Mouse (Mus musculus): ENCODE results near the gene H2afy2.

The H2afy2 gene

DNA sequence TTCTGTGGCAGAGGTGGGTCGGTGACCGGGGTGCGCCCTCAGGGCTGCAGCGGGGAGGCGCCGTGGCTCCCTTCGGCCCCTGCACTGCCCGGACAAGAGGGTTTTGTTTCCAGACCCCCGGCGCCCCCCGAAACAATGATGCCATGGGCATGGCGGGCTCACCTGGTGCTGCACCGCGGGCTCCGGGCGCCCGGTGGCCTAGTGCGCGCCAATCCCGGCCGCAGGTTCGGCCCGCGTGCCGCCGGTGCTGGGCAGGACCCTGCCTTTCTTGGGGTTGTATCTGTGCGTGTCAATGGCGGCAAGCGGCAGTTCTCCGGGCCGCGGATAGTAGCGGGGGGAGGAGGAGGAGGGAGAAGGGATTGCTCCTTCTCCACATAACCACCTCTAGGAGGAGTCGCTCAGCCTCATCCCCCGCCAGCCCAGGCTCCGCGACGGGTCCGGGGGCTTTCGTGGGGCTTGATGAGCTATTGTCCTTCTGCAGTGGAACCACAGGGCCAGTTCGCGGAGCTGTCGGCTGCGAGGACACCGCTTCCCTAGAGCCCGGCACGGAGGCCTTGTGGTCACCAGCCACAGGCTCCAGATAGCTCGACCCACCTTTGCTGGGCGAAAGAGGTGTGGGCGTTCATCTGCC is at the start of gene H2afy2:
Gene H2afy2, minus strand, starts transcription at position 527 of the 631 bp plus-strand sequence.
- DNase-seq: peak; percentile 79 to 87

- DNase-seq: peak; percentile 21 to 50
Observed at GRCm38 (mm10) chr10:61832713-61833112, 48.8 kb upstream of the H2afy2 start.

DNA sequence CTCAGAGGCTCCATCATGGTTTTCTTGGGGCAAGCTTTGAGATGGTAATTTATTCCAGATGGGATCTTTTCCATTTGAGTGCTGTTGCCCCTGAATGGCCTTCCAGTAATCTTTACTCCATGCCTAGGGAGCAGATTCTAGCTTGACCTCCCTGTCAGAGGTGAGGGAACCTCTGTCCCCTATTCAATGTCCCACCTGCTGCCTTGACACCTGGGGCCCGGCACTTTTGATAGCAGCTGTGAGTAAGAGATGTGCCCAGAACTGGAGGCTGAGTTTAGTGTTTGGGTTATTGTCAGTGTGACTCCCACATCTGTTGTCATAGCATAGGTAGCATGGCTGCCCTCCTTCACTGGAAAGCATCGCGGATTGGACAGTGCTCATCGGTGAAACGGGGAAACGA is 47.8 kb upstream of the H2afy2 start:
- DNase-seq: no peak

- DNase-seq: no peak
Observed at GRCm38 (mm10) chr10:61831251-61831650, 47.3 kb upstream of the H2afy2 start.

- no peak for DNase-seq
Observed at GRCm38 (mm10) chr10:61830817-61831216, 46.9 kb upstream of the H2afy2 start.

- DNase-seq: no peak
Observed at GRCm38 (mm10) chr10:61829046-61829445, 45.1 kb upstream of the H2afy2 start.

DNA sequence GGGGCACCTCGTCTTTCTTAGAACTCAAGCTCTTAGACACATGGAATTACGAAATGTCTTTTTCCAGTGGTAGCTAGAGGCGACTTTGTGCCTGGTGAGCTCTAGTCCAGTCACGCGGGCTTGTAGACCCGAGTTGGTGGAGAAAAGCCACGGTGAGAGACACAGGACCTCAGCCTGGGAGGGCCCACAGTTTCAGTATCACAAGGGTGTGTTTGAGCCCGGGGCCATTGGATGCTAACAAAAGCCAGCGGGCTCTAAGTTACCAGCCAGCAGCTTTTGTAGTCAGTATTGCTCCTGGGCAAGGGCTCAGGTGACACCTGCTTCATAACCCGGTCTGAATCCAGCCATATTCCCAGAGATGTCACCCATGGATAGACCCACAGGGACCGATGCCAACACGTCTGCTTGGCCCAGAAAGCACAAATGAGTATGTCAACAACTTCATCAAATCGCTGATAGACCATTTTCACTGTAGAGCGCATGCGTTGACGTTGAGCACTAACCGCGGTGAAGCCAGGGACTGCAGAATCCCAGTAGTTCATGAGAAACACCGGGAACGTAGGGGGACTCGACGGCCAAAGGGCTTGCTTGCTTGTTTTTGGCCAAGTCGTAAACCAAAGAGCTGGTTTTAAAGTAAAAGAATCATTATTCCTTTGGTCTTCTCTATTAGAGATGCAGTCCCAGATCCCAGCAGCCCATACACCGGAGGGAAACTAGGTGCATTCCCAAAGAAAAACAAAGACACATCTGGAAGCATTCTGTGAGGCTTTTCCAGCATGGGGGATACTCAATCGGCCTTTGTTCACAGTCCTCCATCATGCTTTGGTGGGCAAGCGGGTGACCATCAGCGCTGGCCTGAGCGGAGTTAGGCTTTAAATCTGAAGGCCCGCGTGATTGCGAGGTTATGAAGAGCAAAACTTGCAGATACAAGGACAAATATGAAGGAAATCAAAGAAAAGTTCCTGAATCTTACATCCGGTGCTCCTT is 44.3 kb upstream of the H2afy2 start:
- no peak for DNase-seq

GRCm38 (mm10) chr10:61826753-61827435 is 42.9 kb upstream of the H2afy2 start:
- DNase-seq: no peak

DNA sequence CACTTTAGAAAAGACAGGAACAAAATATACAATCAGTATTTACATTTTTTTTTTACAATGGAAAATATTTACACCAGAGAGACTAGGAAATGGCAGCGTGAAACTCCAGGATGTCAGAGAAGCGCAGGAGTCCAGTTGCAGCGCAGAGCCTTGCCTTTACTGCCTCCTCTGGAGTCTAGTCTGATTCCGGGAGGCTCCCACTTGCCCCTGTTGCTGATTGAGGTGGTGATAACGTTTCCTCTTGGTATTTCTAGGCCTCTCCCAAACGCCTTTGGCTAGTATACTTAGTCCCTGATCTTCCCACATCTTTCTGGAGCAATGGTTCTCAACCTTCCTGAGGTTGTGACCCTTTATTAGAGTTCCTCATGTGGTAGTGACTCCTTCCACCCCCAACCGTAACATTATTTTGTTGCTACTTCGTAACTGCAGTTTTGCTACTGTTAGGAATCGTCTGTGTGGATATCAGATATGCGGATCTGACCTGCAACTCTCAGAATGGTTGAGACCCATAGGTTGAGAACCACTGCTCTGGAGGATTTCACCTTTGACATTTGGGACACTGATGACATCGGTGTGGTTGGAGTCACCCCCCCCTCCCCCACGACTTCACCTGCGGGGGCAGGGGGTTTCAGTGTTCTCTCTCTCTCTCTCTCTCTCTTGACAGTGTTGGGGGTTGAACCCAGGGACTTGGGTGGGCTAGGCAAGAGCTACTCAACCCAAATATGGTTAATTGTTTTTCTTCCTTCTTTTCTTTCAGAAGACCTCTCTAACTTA is 42.2 kb upstream of the H2afy2 start:
- no peak for DNase-seq

DNA sequence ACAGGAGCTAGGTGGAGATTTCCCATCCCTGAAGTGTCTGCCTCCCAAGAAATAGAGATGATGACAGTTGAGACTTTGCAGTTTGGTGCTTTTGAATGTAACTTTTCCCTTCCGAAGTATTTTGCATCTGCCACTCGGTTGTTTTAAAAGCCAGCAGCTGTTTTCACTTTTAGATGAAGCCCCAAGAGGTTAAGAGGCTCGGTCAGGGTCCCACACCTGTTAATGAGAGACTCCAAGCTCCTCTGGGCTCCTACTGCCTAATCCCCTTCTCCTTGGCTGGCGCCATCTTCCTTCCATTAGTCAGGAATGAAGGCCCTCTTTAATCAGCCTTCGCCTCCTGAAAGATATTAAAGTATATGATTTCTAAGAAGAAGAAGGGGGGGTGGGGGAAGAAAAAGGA is 41.6 kb upstream of the H2afy2 start:
- no peak for DNase-seq

- no peak for DNase-seq
Observed at GRCm38 (mm10) chr10:61823731-61824115, 39.8 kb upstream of the H2afy2 start.

DNA sequence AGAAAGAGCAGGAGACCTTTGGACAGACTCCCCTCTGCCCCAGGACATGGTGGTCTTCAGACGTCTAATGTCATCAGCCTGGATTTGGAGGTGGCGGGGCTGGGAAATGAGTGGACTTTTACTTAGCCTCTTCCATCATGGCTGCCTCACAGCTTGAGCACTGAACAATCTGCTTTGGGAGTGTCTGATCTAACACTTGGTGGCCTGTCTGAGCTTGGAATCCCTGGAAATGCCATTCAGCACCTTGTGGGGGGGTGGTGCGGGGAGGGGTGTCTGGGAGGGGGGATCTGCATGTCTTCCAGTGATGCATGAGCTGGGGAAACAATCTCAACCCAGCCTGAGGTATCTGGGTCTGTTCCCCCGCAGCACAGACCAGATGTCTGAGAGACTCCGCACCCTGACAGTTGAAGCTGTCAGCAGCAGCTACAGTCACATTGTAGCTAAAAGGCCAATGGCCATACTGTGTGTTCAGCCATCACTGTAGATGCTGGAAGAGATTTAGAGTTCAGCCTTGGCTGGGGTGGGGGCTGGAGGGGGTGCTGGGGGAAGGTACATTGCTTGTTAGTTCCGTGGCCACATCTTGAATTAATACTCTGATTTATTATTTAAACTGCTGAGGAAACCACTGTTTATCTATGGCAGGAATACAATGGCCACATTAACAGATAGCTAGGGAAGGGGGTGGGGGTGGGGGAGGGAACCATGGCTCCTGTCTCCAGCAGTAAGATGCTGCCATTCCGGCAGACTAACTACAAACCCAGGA is 39.2 kb upstream of the H2afy2 start:
- no peak for DNase-seq

DNA sequence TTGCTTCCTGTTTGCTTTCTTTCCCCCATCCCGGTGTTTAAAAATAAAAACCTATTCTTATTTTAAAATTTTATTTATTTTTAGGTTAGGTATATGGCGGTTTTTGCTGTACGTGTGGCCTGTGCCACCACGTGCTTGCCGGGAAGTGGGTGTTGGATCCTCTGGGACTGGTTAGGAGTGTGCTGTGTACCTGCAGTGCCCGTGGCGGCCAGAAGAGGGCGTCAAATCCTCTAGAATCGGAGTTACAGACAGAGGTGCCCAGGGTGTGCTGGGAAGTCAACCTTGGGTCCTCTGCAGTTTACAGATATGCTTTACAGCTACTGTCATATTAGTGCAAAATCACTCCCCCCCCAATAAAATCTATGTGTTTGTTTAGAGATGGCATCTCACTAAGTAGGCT is 36.1 kb upstream of the H2afy2 start:
- DNase-seq: no peak

GRCm38 (mm10) chr10:61811987-61812386 is 28.0 kb upstream of the H2afy2 start:
- no peak for DNase-seq

DNA sequence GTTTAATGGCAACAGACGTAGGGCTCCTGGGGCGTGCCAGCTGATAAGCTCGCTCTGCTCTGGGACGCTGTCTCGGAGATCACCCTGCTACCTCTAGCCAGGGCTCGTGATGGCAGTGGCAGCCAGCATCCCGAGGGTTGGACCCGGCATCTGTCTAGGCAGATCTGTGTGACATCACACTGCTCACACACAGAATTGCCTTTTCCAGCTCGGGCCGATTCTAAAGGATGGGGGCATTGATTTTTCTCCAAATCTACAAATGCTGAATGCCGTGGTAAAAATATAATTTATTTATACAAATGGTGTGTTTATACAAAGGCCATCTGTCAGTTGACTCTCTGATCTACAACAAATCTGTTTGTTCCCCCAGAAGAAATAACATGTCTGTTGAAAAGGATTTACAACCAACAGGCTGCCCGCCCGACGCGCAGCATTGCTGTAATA is 14.2 kb upstream of the H2afy2 start:
- DNase-seq: peak in 1 of 2 experiments; percentile 49

DNA sequence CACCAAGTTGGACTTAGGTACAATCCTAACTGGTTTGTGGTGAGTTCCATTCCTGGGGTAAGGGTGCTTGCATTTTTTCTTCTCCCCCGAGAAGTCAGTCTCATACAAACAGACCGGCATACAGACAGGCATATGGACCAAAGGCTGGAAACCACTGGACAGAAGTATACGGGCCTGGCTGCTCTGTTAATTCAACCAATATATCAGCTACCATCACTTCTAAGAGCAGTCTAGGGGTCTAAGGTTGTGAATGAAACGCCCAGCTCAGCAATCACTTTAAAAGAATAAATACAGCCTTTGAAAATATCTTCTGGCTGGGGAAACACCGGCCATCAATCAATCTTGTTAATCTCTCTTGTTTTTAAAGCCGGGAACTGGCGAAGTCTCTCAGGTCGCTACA is 11.5 kb upstream of the H2afy2 start:
- no peak for DNase-seq

DNA sequence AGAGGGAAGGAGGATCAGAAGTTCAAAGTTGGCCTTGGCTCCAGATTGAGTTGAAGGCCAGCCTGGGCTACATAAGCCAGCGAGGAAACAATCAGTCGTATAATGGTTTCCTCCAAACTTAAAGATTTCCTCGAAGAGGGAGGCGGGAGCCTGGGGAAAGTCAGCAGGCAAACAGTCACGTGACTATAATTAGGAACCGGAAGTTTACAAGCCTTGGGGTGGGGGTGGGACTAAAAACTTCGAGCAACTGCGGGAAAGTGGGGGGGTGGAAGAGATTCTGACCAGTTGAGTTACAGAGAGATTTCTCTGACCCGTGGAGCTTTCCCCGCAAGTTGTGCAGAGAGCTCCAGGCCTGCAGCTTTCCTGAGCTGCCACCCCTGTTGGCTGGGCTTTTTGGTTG is 11.0 kb upstream of the H2afy2 start:
- no peak for DNase-seq

- DNase-seq: no peak
Observed at GRCm38 (mm10) chr10:61793015-61793414, 9.1 kb upstream of the H2afy2 start.

DNA sequence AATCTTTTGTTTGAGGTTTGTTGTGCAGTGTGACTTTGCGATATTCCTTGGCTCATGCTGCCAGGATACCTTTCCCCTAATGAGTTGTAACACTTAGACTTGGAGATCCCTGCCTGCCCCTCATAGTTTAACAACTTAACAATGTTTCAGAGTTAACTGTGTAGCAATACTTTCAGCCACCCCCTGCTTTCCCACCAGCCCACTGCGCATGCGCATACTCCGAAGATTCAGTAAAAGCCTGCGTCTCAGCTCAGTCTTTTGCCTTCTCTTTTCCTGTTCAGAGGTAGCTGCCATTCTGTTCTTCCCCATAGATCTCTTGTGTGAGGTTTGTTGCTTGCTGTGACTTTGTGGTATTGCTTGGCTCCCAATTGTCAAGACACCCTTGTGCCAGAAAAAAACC is 4.6 kb upstream of the H2afy2 start:
- no peak for DNase-seq

GRCm38 (mm10) chr10:61787541-61788313 is 3.8 kb upstream of the H2afy2 start:
- no peak for DNase-seq

DNA sequence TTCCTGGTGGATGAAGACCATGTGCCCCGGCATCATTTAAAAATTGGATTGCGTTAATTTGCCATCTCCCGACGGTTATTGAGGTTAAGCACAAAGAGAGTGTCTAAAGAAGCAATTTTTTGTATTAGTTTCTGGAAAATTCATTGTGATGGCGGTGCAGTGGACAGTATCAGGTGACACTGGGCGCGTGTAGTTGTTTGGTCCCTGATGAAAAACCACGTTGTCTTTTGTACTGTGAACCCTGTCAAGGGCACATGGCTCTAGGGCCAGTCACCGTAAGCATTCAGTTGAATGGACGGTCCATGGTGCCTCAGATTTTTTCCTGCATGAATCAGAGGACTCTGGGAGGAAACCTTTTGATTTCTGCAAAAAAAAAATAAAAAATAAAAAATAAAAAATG is 467 bp upstream of the H2afy2 start:
- DNase-seq: no peak
